Mouse (Mus musculus) Muller cell, postnatal 12 days (primary cell): ENCODE measurements around the gene Itgb3.

Experiments used
- DNase-seq: peaks from one replicate; pipeline ENCODE4 v3.0.0-alpha.2; 2015; ENCODE audit errors: inconsistent ontology term

Gene Itgb3

DNA sequence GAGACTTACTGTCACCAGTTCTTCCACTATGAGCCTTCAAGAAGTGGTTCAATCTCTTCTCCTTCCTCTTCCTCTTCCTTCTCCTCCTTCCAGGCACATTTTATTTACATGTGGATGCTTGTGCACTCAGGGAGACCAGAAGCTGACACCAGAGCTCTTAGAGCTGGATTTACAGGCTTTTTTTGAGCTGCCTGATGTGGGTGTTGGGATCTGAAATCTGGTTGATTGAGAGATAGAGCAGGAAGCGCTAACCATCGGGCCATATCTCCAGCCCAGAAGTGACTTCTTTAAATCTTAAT lies 25.5 kb upstream of the Itgb3 start:
- DNase-seq, result no peak

DNA sequence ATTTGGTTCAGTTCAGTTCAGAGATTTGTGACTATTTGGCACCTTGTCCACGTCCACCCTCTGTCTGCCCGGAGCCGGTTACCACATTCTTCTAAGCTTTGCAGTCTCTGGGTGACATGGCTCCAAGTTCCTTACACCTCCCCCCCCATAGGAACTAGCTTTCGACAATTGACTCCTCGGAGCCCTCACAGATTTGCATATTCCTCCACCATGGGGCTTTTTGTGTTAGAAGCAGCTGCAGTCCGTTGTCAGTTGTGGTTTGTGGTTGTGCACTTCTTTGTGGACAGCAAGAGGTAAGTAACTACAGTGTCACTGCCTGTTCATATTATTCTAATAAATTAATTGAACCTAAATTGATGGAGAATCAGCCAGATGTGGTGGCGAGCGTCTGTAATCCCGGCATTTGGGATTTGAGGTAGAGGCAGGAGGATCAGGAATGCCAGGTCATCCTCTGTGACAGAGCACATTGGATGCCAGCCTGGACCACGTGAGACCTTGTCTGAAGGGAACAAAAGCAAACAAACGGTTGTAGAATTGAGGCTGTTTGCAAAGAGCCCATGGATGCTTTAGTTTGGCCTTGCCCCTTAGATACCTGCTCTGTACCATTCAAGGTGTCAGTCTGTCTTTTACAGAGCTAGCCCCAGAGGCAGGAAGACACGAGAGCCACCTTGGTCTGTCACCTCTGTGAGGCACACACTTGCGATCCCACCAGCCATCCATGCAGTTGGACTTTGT lies 25.0 kb upstream of the Itgb3 start:
- no peak for DNase-seq

DNA sequence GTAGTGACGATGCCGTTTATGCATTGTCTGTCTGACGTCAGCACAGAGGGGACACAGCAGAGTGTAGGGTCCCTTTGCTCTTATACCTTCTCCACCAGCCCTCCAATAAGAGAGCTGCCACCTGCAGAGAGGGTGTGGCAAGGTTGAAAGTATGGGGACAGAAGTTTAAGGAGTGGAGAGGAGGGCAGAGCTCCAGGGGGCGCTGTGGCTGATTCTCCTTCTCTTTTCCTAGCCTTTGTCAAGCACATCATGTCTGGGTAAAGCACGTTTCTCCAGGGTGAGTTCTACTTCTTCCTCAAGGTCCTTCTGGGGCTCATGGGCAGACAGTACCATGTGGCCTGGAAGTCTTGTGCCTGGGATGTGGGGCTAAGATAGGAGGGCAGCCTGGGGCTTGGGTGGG lies 22.3 kb upstream of the Itgb3 start:
- no peak for DNase-seq

DNA sequence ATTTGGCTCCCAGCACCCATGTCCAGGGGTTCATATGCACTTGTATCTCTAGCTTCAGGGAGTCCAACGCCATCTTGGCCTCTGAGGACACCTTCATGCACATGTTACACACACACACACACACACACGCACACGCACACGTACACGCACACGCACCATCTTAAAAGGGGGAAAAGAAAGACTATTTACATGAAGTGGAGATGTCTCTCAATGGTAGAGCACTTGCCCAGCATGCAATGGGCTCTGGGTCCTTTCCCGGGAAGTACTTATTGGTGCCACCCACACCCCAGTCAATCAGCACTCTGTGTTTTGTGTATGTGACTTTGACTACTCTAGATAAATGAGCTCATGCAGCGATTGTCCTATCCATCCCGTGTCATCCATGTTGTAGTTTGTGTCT lies 19.9 kb upstream of the Itgb3 start:
- no peak for DNase-seq

DNA sequence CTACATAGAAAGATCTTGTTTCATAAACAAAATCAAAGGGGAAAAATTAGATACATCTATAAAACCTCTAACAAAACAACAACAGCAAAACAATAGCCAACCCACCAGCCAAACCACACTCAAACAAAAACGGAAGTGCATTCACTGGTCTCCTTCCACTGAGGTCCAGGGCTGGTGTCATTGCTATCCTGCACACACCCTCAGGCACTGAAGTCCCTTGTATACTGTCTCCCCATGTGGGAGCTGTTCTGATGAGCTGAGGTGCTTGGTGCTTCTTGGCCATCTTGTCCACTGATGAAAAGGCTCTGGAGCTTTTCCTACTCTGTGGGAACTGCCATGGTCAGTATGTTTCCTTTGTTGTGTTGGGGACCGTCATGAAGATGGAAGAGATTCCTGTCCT lies 19.3 kb upstream of the Itgb3 start:
- no peak for DNase-seq

DNA sequence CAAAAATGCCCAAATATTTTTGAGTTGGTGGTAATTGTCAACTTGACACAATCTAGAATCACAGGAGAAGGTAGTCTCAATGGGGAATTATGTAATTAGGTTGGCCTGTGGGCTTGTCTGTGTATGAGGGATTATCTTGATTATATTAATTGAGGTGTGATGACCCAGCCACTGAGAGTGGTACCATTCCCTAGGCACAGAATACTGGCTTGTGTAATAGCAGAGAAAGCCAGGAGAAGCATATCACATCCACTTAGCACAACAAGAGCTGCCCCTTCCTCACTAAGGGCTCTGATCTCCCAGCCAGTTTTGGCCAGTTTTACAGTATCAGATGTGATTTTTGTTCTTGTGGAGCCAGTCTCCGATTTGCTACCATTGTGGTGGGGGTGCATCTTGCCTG lies 18.2 kb upstream of the Itgb3 start:
- no peak for DNase-seq

DNA sequence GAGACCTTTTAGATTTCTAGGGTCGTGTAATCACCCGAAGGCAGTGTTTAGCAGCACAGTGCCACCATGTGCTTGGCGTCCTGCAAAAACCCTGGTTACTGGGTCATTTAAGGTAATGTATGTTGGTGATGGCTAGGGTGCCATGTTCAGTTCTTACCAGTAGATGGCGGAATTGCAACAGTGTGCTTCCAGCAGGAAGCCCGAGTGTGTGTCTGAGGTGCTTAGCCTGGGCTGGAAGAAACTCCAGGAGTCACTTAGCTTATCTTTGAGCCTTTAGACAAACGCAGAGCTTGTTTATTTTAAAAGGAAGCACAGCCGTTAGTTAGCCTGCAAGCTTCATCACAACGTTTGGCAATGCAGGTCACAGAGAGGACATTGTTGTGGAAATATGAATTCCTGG lies 17.7 kb upstream of the Itgb3 start:
- DNase-seq, result peak; percentile 55

DNA sequence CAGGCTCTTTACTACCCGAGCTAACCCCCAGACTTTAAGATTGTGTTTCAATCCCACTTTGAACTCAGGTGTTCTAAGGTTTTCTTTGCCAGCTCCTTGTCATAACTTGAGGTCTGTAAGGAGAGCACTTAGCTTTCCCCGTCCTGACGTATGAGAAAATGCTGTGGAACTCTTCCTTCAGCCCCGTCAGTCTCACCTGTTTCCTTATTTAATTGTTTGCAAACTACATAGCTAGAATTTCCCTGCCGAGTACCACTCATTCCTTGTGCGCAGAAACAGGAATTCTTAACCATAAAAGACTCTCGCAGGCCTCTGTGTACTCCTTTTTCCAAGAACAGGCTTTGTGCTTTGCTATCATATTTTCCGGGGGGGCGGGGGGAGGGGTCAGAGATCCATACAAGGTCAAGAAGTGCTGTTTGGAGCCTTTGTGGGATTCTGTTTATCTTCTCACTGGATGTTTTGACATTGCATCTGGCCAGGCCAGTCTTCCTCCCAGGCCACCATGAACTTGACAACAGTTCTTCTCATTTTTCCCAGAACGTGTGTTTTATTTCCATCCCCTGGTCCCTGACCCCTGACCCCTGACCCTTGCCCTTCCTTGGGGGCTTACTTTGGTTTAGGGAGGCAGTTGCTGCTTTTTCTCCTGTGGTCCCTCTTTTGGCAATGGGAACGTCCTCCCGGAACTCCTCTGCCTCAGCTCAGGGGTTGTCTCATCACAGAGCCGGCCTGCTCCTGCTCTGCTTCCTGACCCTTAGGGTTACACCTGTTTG lies 15.5 kb upstream of the Itgb3 start:
- DNase-seq, result no peak

DNA sequence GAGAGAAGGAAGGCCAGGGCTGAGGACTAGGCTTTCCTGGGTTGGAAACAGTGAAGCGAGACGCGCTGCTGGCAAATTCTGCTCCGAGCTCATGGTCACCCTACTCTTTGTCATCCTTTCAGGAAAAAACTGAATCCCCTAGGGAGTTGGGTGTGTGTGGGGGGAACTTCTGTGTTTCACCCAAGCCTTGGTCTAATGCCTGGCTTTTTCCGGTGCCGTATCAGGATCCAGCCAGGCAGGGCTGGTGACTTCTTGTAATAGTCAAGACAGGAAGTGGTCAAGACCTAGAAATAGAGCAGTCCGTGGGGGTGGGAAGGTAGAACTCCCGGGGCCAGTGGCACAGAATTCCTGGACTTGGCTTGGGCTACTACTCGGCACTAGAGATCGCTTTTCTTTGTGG lies 11.4 kb upstream of the Itgb3 start:
- DNase-seq, result no peak

DNA sequence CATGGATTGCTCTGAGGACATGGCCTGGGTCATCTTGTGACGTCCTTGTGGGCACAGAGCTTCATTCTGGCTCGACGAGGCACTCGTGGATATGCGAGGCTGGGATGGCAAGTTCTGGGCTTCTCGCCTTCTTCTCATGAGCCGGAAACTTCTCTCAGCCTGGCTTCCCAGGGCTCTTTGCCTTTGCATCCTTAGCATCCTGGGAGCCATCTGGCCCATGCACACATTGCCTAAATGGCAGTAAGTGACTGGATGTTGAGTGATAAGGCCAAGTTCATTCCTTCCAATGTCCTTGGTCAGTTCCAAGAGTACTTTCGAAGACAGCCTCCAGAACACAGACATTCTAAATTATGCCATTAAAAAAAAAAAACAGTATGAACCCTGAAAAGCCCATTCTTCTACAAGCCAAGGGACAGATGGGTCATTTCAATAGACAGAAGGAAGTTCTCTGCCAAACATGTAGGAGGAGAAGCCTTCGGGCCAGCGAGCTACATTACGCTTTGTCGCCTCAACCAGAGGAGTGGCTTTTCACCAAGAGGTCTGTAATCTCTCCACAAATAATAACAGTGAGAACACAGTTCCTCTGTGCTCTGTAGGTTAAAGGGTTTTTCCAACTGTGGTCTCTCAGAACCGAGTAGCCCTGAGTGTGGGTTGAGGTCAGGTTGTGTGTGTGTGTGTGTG lies 8.4 kb upstream of the Itgb3 start:
- peak; percentile 59 for DNase-seq

DNA sequence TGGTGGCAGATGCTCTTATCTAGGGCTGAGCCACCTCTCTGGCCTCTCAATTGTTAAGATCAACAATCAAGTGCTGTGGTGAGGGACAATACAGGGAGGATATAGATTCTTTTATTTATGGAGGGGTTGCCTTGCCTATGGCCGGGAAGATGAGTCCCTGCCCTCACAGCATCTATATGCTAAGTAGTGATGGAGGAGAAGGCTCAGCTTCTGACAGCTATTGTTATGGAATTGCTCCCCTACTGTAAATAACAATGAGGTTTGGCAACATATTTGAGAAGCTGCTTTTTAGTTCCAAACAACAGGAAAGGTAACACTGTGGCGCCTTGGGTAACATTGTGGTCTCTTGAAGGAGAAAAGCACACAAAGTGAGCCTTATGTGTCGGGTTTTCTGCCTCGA lies 7.1 kb upstream of the Itgb3 start:
- no peak for DNase-seq

DNA sequence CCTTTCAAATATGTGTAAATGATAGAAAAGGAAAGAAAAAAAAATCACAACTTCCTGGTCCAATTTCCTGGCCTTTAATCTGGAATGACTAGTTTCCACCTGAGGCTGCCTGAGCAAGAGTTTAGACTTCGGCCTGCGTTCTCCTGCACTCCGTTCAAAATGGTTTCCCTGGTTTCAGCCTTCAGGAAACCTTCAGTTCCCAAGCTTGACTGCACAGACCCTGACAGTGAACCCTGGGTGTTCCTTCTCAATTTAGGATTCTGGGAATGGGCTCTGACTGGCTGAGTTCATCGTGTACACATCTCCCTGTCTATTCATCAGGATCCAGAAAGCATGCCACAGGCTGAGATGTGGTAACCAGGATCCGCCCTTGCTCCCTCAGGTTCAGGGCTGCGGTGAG lies 3.6 kb upstream of the Itgb3 start:
- DNase-seq, result no peak

DNA sequence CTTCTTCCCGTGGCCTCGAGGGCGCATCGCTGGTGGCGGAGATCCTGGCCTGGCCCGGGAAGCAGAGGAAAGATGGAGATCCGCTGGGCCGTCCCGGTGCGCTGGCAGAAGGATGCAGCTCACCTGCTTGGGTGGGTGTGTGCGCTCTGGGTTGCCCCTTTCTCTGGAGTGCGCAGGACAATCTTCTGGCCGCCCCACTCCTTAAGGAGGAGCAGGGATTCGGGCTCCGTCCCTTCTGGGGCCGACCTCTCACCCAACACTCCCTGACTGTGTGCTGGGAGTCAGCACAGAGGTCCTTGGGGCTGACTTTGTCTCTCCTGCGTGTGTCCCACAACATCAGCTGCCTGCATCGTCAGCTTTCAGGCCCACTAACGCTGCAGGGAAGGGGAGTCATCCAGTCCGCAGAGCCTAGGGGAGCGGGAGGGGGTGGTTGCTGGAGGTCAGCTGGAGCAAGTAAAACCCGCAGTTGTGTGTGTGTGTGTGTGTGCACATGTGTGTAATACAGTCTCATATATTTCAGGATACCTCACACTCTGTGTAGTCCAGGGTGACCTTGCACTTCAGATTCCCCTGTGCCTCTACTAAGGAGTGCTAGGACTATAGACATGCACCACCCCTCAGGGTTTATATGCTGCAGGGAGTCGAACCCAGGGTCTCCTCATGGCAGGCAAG lies 585 bp downstream of the Itgb3 start:
- DNase-seq, result no peak

DNA sequence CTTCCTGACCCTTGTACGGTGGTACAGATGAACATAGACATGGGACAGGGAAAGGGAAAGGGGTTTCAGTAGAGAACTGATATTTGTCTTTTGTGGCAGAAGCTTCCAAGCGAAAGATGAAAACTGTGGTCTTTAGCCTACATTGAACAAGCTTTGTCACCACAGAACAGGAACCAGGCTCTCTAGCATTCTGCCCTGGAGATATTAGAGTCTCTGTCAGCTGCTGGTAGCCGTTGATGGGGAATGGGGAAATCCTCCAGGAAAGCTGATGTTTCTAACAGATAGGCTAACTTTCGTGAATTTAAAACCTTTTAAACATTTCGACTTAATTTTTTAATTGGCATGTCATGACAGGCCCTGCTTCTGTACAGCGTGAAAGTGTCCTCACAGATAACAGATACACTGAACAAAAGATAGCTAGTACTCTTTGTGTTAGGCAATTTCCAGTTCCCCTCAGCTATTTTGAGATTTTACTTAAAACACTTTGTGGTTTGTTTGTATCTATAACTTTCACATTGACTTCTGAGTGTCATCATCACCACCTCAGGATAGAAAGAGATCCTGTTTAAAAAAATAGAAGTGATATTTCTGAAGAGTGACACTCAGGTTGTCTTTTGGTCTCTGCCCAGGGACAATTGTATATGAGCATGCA lies 1.4 kb downstream of the Itgb3 start:
- no peak for DNase-seq

DNA sequence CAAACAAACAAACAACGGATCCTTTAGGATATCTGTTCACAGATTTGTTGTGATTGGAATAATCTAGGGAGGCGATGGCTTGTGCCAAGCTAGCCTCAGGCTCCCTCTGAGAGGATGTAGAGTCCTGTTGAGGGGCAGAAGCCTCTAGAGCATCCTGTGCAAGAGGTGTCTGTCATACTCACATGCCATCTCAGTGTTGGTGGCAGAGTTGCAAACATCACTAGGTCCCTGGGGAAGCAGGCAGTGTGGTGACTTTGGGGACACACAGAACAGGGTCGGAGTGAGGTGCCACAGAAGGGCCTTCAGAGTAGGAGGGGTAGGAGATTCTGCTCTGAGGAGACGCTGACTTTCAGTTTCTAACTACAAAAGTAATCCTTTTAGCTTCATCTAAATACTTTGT lies 1.9 kb downstream of the Itgb3 start:
- no peak for DNase-seq

DNA sequence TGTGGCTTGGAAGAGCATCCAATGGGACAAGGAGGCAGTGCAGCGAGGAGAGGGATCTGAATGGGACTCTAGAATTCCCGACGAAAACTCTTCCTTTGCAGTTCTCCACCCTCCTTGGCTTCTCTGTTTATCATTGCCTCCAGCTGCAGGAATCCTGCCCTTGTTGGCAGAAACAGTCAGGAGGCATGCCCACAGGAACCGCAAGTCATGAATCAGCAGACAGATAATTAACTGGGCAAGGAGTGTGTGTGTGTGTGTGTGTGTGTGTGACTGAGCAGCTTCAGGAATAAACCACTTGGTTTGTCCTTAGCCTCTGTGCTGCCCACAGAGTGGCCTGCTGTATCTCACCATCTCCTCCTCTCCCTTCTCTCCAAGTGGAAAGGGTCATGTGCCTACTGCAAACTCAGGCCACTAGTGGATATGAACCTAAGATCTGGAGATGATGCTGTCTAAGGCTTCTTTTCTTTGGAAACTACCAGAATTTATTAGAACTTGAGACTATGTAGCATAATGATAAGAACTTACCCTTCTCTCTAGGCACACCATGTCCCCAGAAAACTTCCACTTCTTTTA lies 3.9 kb downstream of the Itgb3 start:
- DNase-seq, result peak; percentile 88

DNA sequence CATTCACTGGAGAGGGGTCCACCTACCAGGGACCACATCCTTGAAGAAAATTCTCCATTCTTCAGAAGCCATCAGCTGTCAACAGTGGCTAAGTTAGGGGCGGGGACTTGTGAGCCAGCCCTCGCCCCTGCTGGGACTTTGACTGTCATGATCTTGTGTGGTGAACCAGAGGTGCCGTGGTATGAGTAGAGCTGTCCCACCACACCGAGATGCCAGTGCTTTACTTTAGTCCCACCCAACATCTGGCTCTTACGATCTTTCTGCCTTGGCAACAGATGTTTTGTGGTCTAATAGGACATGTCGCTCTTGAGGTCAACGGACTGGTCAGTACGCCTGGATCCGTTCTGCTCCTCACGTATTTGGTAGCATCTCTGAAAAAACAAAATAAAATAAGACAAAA lies 5.8 kb downstream of the Itgb3 start:
- no peak for DNase-seq

DNA sequence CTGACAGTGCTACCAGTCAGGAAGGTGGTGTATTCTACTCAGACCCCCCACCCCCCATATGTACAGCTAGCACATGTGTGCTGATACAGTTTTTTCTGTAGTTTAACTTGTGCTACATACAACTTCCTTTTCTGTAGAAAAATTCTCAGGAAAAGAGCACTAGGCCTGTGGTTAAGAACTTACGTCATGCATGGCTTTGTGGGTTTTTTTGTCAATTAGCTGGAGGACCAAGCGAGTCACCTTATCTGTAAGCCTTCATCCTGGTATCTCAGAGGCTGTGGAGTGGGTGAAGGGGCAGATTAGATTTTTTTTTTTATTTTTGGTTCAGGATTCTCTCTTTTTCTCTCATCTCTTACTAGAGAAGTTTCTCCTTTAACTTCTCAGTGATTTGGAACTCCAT lies 6.3 kb downstream of the Itgb3 start:
- DNase-seq, result no peak

DNA sequence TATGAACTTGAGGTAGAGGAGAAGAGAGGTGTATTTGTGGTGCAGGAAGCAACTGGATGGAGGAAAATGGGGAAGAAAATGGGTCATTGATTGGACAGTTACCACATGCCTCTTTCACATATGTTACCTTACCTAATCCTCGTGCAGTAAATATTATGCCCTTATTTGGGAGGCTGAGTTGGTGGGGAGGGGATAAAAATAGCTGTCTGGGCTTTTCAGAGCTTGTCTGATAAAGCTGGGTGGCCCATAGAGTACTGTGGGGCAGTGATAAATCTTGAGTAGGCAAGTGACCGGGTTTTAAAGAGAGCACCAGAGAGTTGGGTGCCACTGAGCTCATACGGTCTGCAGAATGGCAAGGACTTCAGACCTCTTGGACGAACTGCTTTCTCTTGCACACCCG lies 8.4 kb downstream of the Itgb3 start:
- DNase-seq, result no peak

DNA sequence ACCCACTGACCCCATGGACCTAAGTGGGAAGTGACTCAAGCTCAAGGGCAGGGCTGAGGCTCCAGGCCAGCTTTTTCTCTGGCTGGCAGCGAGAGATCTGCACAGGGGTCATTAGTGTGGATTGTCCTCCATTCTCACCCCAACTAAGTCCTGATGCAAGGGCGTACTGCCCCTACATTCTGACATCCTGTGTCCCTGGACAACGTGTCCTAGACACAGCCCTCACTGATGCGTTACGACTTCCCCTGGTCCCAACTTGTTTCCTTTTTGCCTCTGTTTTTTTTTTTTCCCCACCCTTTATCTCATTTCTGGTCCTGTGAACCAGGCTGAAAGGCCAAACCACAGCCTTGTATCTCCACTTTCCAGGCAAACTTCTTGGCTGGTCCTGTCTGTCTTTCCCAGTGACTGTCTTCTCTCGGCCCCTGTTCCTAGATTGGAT lies 10.9 kb downstream of the Itgb3 start:
- no peak for DNase-seq
